Mouse (Mus musculus) CD4-positive, CD25-positive, alpha-beta regulatory T cell, adult 2 months (primary cell): ENCODE results near the gene Ets1.

ENCODE experiments used
- DNase-seq: peaks from one replicate; pipeline ENCODE4 v3.0.0-alpha.2; 2012; ENCODE audit warnings: low read depth, low spot score

The Ets1 gene

DNA sequence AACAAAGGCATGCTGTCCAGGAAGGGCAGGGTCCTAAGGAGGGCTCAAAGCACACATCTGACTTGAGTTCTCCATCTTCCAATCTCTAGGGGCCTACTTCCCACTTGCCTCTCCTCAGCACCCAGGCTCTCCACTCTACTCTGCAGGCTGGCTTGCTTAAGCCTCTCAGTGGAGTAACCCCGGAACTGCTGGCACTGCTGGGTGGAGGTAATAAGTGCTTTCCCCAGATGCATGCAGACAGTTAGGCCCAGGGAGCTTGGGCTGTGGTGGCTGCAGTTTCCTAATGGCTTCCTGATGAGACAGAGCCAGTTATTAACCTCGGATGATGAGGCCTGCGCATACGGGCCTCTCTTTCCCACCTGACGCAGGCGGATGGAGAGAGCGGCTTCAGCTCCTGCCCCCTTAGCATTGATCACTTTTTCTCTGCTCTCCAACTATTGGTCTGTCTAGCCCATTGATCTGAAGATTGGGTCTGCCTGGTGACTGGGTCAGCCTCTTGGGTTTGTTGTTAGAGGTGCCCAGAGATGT is 76.4 kb downstream of the Ets1 start:
- peak; percentile 69 for DNase-seq

DNA sequence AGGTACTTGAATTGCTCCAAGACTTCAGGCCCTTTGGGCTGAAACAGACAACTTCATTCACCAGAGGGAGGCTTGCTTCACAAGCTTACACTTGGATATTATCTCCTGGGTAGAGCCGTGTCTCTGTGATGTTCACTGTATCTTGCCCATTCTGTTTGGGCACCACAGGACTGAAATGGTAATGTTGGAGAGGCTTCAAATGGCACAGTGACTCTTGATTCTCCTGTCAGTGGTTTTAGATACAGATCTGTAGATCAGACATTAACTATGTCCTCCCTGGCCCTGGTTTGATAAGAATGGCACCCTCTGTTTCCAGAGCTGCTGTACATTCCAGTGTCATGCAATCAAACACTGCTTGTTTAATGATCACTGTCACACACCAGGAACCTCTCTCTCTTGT is 77.1 kb downstream of the Ets1 start:
- DNase-seq: peak; percentile 57

DNA sequence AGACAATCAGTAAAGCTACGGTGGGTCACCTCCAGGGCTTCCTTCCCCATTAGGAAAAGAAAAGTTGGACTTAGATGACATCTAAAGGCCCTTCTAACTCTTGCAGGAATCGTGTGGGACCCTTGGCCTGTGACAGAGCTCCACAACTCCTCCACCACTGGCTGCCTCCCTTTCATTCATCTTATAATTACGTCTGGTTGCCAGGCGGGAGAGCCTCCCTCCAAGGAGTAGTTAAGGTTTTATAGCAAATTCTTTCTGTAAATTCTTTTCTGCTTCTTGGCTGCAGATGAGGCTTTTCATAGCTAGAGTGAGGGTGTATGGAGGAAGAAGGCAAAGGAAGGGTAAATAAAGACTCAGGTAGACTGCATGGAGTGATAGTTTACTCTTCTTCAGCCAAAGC is 77.8 kb downstream of the Ets1 start:
- DNase-seq: no peak

DNA sequence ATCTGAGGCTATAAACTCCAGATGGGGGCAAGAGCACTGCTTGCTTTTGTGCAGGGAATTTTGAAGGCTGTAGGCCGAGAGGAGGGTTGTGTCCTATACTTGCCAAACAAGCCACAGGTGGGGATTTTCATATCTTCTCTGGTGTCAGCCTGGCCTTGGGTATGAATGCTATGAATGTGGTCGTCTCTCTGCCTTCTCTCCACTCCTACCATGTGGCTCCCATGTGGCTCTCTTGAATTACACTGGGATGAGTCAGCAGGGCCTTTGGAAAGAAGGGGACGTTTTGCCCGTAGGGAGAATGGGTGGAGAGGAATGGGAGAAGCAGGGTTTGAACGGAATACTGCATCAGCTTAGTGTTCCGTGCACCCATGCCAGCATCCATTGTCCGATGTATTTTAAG is 78.5 kb downstream of the Ets1 start:
- no peak for DNase-seq

DNA sequence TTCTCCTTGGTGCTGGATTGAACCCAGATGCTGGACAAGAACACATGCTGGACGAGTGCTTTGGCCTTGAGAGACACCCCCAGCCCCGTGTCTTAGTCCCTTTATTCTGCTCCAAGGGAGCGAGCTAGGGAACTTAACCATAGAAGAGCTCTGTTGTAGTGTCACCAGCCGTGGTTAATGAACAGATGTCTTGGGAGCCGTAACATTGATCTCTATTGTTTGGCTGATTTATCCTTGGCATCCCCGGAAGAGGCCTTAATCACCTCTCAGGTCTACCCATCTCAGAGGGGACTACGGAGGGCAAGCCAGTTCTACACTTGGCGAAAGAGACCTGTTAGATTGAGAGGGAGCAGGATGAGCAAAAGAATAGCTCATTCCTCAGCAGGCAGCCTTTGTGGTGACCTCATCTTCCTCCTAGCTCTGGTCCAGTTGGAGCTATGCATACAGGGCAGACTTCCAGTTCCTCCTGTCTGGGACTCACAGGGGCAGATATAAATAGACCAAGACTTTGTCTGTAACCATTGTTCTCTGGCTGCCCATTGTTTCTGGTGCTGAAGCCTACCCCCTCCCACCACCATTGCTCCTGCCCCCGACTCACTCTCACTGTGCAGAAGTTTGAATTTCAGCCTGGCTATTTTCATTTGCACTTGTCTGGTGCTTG is 79.9 kb downstream of the Ets1 start:
- DNase-seq: no peak

DNA sequence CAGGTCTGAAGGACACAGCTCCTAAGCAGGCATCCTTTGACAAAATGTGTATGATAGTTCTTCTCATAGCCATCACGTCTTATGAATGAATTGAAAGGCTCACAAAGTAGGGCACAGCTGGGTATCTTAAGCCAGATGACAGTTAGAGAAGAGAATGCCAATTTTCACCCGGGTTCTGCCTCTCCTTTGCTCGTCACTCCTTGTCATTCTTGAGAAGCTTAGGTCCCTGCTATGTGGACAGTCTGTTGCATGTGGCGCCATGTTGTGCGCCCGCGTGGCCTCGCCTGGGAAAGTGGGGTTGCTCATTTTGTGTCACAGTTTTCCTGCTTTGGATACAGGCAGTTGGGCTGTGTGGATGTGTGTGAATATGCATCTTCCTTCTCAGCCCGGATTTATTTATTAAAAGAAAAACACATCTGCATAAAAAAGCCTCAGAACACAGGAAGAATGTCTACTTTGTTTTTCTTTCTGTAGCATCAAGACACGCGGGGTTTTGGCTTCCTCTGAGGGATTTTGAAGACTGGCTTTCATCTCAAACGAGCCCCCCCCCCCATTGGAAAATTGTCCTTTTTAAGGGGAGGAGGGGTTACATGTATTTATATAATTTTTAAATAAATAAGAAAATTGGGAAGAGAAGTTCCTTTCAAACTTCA is 81.4 kb downstream of the Ets1 start:
- peak; percentile 60 for DNase-seq

DNA sequence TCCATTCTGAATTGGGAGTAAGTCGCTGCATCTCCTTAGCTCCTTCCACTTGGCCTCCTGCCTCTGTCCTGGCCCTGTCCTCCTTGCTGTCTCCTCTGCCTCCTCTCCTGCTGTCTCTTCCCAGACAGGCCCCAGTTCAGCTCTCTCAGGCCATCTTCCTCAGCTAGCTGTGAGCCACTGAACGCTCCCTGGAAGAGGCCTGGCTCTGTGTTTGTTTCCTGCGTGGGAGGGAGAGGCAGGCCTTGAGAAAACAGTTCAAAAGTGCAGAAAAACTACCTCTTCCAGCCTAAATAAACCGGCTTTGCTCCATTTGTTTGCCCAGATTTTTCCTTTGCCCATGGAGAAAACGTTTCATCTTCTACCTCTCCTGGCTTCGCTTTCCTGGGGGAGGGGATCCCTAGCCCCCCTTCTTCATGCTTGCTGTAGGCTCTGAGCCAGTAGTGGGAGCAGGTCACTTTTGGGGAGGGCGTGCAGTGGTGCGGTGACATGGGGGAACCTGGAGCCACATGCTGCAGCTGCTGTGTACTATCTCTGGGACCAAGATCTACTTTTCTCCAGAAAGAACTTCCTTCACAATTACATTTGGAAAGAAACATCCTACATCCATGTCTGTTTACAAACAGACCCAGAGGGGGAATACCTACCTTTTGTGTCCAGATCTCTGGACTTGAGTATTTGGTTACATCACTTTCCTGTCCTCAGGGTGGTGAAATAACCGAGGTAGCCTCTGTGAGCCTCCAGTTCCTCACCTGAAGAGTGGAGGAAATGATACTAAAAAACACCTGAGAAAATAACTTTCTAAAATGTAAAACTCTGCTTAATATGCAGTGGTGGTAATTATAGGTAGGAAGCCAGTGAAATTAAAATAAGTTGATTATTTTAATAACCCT is 82.2 kb downstream of the Ets1 start:
- peak; percentile 66 for DNase-seq

DNA sequence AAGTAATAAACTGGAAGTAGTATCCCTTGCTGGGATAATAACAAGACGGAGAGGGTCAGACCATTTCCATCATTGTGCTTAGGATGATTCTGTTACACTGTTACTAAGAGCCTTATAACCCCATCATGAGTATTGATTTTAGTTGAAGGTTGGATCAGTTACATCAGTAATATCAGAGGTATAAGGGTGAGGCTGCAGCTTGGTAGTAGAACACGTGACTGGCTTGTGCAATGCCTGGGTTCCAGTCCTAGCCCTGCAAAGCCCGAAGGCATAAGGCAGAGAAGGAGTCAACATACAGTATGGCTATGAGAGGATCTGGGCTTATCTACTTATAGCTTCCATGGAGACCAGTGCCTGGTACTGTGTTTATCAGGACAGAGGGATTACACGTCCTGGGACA is 82.8 kb downstream of the Ets1 start:
- no peak for DNase-seq

DNA sequence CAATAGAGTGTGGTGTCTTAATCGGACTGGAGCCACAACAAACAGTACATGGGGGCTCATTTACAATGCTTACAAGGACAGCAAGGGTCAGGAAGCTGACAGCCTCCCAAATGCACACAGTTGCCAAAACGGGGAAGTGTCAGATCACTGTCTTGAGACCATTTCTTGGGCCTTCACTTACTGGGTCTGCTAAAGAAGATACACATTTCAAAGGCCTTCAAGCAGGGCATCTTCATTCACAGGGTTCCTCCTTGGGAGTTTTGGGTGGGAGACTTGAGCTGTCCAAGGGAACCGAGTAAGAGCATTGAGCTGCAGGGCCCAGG is 83.9 kb downstream of the Ets1 start:
- no peak for DNase-seq

DNA sequence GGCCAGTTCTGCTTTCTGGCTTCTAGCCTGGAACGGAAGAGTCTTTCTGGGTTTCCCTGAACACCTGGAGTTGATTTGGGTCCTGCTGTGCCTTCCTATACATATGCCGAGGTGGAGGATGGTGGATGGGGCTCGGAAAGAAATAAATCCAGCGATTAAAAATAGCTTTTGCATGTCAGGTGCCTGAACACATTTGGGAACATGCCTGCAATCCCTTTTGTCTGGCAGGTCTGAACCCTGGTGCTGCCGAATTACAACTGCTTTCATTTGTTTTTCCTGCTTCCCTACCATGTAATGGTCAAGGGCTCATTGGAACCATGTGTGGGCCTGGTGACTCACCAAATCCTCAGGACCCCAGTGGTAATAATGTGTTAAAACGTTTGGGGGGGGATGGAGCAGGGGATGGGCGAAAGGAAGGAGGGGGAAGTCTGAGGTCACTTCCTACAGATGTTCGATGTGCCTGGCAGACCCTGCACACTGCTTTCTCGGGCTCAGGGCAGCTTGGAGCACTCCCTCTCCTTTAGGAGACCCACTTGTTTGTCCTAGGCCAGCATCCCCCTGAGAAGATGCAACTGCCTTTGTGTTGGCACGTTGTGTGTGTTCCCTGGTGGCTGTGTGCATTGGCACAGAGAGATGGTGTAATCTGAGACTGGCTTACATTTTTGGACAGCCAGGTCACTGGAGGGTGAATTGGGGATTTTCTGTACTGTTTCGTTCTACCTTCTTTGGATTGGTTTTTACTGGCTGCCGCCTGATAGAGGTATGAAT is 84.4 kb downstream of the Ets1 start:
- DNase-seq: no peak

DNA sequence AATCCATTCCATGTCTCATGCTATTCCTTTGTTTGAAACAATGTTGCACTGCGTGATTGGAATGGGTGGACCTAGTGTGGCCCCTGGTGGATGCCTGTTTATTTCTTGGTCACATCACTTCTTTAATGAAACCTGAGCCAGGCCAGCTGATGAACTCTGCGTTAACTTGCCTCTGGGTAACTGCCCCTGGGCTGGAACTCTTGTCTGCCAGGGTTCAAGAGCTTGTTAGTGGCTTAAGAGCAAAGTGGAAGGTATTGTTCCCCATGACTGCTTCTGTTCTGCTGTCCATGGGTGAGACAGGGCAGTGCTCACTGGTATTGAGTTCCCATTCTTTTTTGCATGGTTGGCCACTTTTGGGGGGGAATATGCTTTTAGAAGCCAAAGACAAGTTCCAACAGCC is 85.1 kb downstream of the Ets1 start:
- DNase-seq: no peak

DNA sequence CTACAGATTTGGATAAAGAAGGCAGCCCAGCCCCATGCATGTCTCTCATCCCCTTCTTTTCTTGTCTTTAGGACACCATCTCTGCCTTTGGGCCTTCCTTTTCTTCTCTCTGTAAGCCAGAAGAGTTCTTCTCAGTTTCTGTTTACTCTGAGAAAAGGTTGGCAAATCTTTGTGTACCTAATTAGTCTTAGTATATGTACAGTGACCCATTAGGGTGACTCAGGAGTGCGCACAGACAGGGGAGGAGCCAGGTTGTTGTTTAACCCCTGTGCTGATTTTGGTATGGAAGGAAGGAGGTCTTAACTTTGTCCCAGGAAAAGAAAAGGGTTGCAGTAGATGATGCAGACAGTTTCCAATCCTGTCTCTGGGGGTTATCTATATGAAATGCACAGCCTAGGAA is 86.2 kb downstream of the Ets1 start:
- peak; percentile 60 for DNase-seq

DNA sequence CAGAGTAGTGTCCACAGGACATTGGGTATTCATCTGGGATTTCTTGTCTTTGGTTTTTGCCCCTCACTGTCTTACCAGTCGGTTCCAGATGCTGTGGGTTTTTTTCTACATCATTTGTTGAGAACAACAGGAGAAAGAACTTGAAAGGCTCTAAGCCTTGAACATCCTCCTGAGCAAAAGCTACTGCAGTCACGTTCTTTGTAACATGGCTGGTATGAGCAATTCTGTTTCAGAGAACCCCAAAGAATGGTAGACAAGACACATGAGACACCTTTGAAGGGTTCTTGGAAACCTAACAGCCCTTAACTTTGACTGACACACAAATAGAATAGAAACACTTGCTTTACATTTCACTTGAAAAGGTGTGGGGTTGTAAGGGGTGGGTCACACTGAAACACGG is 86.9 kb downstream of the Ets1 start:
- DNase-seq: peak; percentile 75

DNA sequence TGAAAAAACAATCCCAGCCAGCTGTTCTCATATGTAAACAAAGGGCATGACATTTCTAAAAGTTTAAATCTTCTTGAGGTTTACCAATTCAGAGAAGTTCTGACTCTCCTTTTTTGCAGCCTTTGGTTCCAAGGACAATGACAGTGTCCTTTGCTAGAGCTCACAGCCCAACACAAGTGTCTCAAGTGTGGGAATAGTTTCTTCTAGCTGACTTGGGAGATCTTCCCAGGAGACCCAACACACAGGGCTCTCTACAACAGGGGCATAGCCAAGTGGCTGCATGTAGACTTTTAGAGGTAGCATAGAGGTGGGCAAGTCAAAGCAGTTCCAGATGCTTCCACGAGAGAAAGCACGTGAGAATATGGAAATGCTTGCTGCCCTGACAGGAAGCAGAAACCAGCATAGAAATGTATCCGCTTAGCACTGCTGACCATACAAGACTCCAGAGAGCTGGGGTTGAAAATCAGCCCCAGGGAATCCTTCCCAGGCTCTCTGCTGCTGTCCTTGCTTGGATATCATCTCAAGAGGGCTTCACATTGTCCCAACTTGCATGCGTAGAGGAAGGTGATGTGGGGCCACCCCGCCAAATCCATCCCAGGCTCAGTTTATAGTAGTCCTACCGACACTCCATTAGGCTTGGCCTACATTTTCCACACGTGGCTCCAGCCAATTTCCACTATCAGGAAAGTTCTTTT is 88.3 kb downstream of the Ets1 start:
- no peak for DNase-seq

DNA sequence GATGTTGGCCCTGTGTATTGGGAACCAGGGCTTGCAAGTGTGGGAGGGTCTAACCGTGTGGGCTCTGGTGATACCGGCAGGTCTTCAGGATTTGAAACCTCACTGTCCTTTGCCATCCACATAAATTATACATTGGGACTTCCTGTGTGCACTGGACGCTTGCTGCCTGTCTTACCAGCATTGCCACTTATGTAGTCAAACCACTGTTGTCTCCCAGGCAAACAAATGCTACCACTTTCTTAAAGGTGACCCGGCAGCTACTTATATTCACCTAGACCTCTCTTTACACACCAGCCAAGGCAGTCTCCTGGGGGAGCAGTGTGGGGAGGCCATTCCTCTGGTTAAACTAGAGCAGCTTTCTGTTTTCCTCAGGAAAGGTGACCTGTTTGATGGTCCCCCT is 89.9 kb downstream of the Ets1 start:
- DNase-seq: peak; percentile 52

DNA sequence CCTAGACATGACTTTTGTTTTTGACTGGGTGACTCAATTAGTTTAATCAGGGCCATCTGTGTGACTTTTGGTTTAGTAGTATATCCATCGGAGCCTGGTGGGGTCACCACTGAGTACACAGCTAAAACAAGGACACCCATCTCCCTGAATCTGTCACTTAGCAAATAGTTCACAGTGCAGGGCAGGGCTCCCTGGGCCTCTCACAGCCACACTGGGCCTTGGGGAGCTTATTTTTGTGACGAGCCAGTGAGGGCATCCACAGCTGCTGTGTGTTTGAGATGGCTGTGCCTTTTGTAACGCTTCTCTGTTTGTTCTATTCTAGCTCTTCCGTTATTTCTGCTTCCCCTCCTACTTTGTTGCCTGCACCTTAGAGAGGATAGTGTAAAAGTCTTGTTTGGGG is 90.6 kb downstream of the Ets1 start:
- peak; percentile 76 for DNase-seq

DNA sequence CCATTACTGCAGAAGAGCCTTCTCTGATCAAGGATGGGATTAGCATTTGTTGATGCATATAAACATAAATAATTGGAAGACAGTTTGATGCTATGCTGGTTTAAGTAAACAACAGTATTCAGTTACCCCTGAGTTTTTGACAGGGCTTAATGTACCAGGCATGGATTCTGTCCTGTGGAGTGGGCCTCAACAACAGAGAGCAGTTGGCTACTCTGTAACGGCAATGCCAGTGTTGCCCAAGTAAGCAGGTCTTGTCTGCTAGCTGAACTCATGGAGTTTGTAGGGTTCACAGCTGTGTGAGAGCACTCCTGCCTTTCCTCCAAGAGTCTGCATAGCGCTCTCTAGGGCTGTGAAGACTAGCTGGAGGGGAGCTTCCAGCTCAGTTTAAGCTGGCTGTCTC is 91.0 kb downstream of the Ets1 start:
- DNase-seq: peak; percentile 63

DNA sequence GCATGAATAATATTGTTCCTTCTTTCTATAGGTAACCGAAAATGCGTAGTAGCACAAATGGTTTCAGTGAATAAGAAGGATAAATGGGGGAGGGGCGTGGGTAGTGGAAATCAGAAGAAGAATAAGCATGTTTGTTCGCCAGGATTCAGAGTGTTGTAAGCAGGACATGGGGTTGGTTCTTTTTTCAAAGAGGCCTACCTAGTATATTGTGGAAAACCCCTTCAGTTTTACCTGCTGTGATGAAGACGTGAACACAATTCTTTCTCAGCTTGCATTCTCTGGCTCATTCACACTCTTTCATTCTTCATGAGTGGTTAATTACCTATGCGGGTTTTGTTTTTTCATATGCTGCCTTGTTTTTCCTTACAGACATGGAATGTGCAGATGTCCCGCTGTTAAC is 92.3 kb downstream of the Ets1 start:
- peak; percentile 73 for DNase-seq

DNA sequence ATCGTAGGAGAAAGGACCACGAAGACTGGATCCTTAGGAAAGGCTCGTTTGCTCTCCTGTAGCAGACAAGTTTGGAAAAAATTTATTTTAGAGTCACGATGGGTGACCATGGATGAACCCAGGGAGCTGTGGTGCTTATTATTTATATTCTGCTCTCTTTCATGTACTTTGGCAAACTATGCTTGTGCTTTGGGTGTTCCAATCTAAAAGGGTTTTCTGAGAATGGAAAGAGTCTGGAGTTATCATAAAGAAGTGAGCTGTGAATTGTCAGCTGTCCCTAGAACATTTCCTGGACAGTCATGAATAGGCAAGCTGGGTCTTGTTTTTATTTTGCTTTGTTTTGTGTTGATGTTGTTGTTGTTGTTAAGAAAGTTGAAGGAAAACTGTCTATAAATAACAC is 92.8 kb downstream of the Ets1 start:
- no peak for DNase-seq

DNA sequence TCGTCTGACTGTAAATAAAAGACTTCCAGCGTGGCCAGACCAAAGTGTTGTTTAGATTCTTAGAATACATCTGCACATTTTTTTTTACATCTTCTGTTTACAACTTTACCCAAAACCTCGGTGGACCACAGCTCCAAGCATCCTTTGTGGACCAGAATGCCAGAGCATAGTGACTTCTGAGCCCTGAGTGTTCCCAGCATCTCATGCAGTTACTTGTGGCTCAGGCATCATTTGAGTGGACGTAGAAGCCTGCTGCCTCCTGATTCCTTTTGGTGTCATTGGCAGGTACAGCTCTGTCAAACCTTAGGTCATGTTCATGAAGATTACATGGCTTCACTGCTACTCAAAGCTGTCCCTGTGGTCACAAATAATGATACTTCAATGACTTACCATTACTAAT is 93.2 kb downstream of the Ets1 start:
- no peak for DNase-seq

DNA sequence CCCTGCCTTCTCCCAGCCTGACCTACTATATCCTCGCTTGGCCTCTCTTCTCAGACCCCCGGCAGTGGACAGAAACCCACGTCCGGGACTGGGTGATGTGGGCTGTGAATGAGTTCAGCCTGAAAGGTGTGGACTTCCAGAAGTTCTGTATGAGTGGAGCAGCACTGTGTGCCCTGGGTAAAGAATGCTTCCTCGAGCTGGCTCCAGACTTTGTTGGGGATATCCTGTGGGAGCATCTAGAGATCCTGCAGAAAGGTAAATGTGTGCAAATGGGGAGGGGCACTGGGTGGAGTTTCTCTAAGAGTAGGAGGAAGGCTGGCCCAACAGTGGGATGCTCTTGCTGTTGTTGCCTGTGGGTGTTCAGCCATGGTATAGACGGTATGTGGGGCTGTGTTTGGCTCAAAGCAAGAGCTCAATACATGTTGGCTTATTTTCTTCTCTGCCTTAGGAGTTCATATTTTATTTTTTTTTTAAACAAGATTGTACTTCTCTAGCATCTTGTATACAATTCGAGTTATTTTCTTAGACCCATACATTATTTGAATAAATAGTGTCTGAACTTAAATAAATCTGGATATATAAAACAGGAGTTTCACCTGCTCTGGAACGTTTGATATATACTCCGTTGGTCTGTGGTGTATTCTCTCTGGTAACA is 94.1 kb downstream of the Ets1 start:
- peak; percentile 59 for DNase-seq
